9 mouse cellular contexts compared by ENCODE assay signal in genomic region chr16:28838016-28838415, GRCm38 (mm10).
DNase-seq lines count a peak whose midpoint lies in the region; ATAC-seq and TF ChIP-seq lines count a peak whose summit lies in the region.
"Had no signal": no experiment of that assay in that cellular context is flagged by ENCODE, and none has a peak within 500 bp of the region (broad histone marks: within the 10 kb centered on the region; RNA-seq: fewer than 3 reads in every experiment).

No protein-coding gene starts in this region.

- no peaks in the 10 kb centered on the region for H3K27me3 ChIP-seq in intestine, postnatal 0 days (replicated peaks; ENCODE audit: control insufficient read depth, insufficient read depth, low read length)
- no peaks in the 10 kb centered on the region for H3K27me3 ChIP-seq in intestine, embryonic 15.5 days (replicated peaks)

- ATAC-seq in intestine, postnatal 0 days: peak; percentile 37; the same call in 1 of the 2 replicates
- ATAC-seq in intestine, embryonic 15.5 days: no peak
- no peak for ATAC-seq in CD4-positive, CD25-positive, alpha-beta regulatory T cell, adult 4 months

- no peak overlapping the region for H3K4me2 ChIP-seq in intestine, postnatal 0 days (replicated peaks; ENCODE audit: low read depth)
- no peak overlapping the region for H3K4me2 ChIP-seq in intestine, embryonic 15.5 days (replicated peaks)
- H3K4me2 ChIP-seq: limb, embryonic 12.5 days had no signal

- no peak overlapping the region for H3K27ac ChIP-seq in intestine, postnatal 0 days (ENCODE audit: low read depth, low read length)
- H3K27ac ChIP-seq in intestine, embryonic 15.5 days: no peak overlapping the region
- H3K27ac ChIP-seq: limb, embryonic 12.5 days had no signal

- peak; percentile 17 for DNase-seq in Muller cell, postnatal 12 days (ENCODE audit: inconsistent ontology term)
- DNase-seq in cerebellum, adult 9-10 months: peak; percentile 80
- peak; percentile 76 for DNase-seq in heart, postnatal 4 days
- peak; percentile 31 to 65 for DNase-seq in left cerebral cortex, adult 8-10 months (ENCODE audit: low spot score in 2 of 2)
- peak; percentile 65 for DNase-seq in neural tube, embryonic 10.5 days (ENCODE audit: extremely low spot score, low spot score)

- H3K4me3 ChIP-seq in intestine, postnatal 0 days (ENCODE audit: low read depth, low read length): no peak overlapping the region
- no peak overlapping the region for H3K4me3 ChIP-seq in intestine, embryonic 15.5 days (replicated peaks)
- H3K4me3 ChIP-seq: limb, embryonic 12.5 days had no signal

- no peaks in the 10 kb centered on the region for H3K4me1 ChIP-seq in intestine, postnatal 0 days (replicated peaks; ENCODE audit: control insufficient read depth, insufficient read depth, low read length)
- 0 out of 2 replicates have a peak, but pooled peaks cover 3% of the 10 kb centered on the region for H3K4me1 ChIP-seq in intestine, embryonic 15.5 days (replicated peaks)

- WGBS in intestine, postnatal 0 days: 13% methylated on average over 12 of the region's 12 CpGs
- WGBS in intestine, embryonic 15.5 days: 21% methylated on average over 12 of the region's 12 CpGs

- no peaks in the 10 kb centered on the region for H3K9me3 ChIP-seq in intestine, postnatal 0 days (ENCODE audit: control insufficient read depth)
- no peaks in the 10 kb centered on the region for H3K9me3 ChIP-seq in intestine, embryonic 15.5 days
- H3K9me3 ChIP-seq: limb, embryonic 12.5 days had no signal

- TF ChIP-seq CTCF in intestine, postnatal 0 days (IDR thresholded peaks at IDR 0.05; ENCODE audit: low read depth): peak; percentile 91

- H3K9ac ChIP-seq in intestine, postnatal 0 days (ENCODE audit: low read depth, low read length): no peak overlapping the region
- no peak overlapping the region for H3K9ac ChIP-seq in intestine, embryonic 15.5 days
- H3K9ac ChIP-seq: limb, embryonic 12.5 days had no signal

- H3K36me3 ChIP-seq in intestine, postnatal 0 days (ENCODE audit: control insufficient read depth, insufficient read depth): no peaks in the 10 kb centered on the region
- no peaks in the 10 kb centered on the region for H3K36me3 ChIP-seq in intestine, embryonic 15.5 days
- H3K36me3 ChIP-seq: limb, embryonic 12.5 days had no signal

Comparison
In these comparisons a context has a peak if more than half of its experiments do, and no peak if none do; other contexts are left out.
1. DNase-seq: peak in every context shown above with its lines; median percentile 80 in cerebellum, adult 9-10 months; 76 in heart, postnatal 4 days; 65 in neural tube, embryonic 10.5 days; 48 in left cerebral cortex, adult 8-10 months; 17 in Muller cell, postnatal 12 days.